Mouse (Mus musculus): Measurements from ENCODE around the gene Micall1. TPM values are rescaled to one million over a fixed set of nuclear protein-coding genes. Genes with fewer than 3 reads are reported as not detected.

Micall1 gene
- total and polyA plus RNA-seq, 3 experiments: 1.7 to 8.9 (median 6.7) TPM

GRCm38 (mm10) chr15:79093083-79093839 lies 15.4 kb upstream of the Micall1 start:
- DNase-seq (ENCODE audit: extremely low read depth): no peak
- no peak overlapping the region for H3K4me3 ChIP-seq (replicated peaks in 1 of 3; ENCODE audit: low read depth in 2 of 3, low read length in 2 of 3, poor library complexity in 1 of 3)
- H3K27me3 ChIP-seq (replicated peaks): no peaks in the 10 kb centered on the region
- TF ChIP-seq CTCF (conservative IDR thresholded peaks at IDR 0.05 in 1 of 2, IDR thresholded peaks at IDR 0.05 in 1 of 2; ENCODE audit: low read depth in 2 of 2, low read length in 2 of 2): peak in 1 of 2 experiments; percentile 48; a peak in 2 of 4 replicates
- TF ChIP-seq SMC3 (IDR thresholded peaks at IDR 0.05; ENCODE audit: low read depth, low read length): no peak
- TF ChIP-seq RAD21 (IDR thresholded peaks at IDR 0.05; ENCODE audit: low read depth, low read length): peak; percentile 15
- TF ChIP-seq USF1 (IDR thresholded peaks at IDR 0.05; ENCODE audit: low read depth, low read length): no peak
- H3K4me2 ChIP-seq (ENCODE audit: insufficient read depth, low read depth, poor library complexity, severe bottlenecking): no peak overlapping the region
- H3K9ac ChIP-seq (ENCODE audit: insufficient read depth, low read depth): no peak overlapping the region
- dilution Hi-C loops (cut with MboI; ENCODE audit: extremely low pct_ligation_motif_present, extremely low pct_unique_long_range_greater_than_20kb, low sequenced_read_pairs): no loop called here
- H3K79me2 ChIP-seq (replicated peaks; ENCODE audit: control insufficient read depth, extremely low read depth, insufficient read depth, poor library complexity, severe bottlenecking): peaks cover 5% of the 10 kb centered on the region; the same call in 1 of the 2 replicates
- H3K27ac ChIP-seq (ENCODE audit: insufficient read depth, low read depth): no peak overlapping the region
- H3K9me3 ChIP-seq (replicated peaks; ENCODE audit: low read length): no peaks in the 10 kb centered on the region
- peaks cover 67 to 86% of the 10 kb centered on the region in 2 experiments for H3K36me3 ChIP-seq (replicated peaks in 1 of 2; ENCODE audit: control insufficient read depth in 1 of 2, insufficient read depth in 1 of 2, low read length in 1 of 2)
- in situ Hi-C loops (cut with MboI; ENCODE audit: low pct_ligation_motif_present, low pct_unique_long_range_greater_than_20kb, low sequenced_read_pairs): no loop called here
- H3K4me1 ChIP-seq (ENCODE audit: control insufficient read depth in 1 of 2, insufficient read depth in 2 of 2): no peaks in the 10 kb centered on the region

- no peak for TF ChIP-seq JUND (conservative IDR thresholded peaks at IDR 0.05; ENCODE audit: low read depth, low read length)
- no peak for TF ChIP-seq ZC3H11A (IDR thresholded peaks at IDR 0.05; ENCODE audit: low read depth, low read length)
- no peak for TF ChIP-seq MEF2A (IDR thresholded peaks at IDR 0.05; ENCODE audit: borderline replicate concordance, low read depth, low read length)
- no peak for TF ChIP-seq E2F4 (IDR thresholded peaks at IDR 0.05; ENCODE audit: insufficient replicate concordance, low read depth, low read length)
- TF ChIP-seq TBP (conservative IDR thresholded peaks at IDR 0.05; ENCODE audit: low read depth, low read length): no peak
- no peak for TF ChIP-seq MAZ (IDR thresholded peaks at IDR 0.05; ENCODE audit: low read depth, low read length)
- no peak for TF ChIP-seq USF1 (IDR thresholded peaks at IDR 0.05; ENCODE audit: low read depth, low read length)
- TF ChIP-seq ZMIZ1 (IDR thresholded peaks at IDR 0.05; ENCODE audit: low read depth, low read length): no peak
- TF ChIP-seq CHD2 (IDR thresholded peaks at IDR 0.05; ENCODE audit: low read length): no peak
- TF ChIP-seq JUN (IDR thresholded peaks at IDR 0.05; ENCODE audit: insufficient read depth, low read depth, low read length): no peak
- TF ChIP-seq RCOR1 (conservative IDR thresholded peaks at IDR 0.05; ENCODE audit: low read depth, low read length): no peak
- Histone ChIP-seq H3K79me2 (replicated peaks; ENCODE audit: control insufficient read depth, extremely low read depth, insufficient read depth, poor library complexity, severe bottlenecking) (peaks cover 2% of the 10 kb centered on the region; the same call in 1 of the 2 replicates), H3K9ac (ENCODE audit: insufficient read depth, low read depth) (no peak overlapping the region), H3K4me3 (replicated peaks in 1 of 3; ENCODE audit: low read depth in 2 of 3, low read length in 2 of 3, poor library complexity in 1 of 3) (no peak overlapping the region), H3K4me2 (ENCODE audit: insufficient read depth, low read depth, poor library complexity, severe bottlenecking) (no peak overlapping the region), H3K27ac (ENCODE audit: insufficient read depth, low read depth) (no peak overlapping the region), H3K4me1 (ENCODE audit: control insufficient read depth in 1 of 2, insufficient read depth in 2 of 2) (no peaks in the 10 kb centered on the region), H3K9me3 (replicated peaks; ENCODE audit: low read length) (no peaks in the 10 kb centered on the region), H3K36me3 (replicated peaks in 1 of 2; ENCODE audit: control insufficient read depth in 1 of 2, insufficient read depth in 1 of 2, low read length in 1 of 2) (peaks cover 48 to 65% of the 10 kb centered on the region in 2 experiments), H3K27me3 (replicated peaks) (no peaks in the 10 kb centered on the region)
- dilution Hi-C loops (cut with MboI; ENCODE audit: extremely low pct_ligation_motif_present, extremely low pct_unique_long_range_greater_than_20kb, low sequenced_read_pairs) (no loop called here), in situ Hi-C loops (cut with MboI; ENCODE audit: low pct_ligation_motif_present, low pct_unique_long_range_greater_than_20kb, low sequenced_read_pairs) (loop anchor here (5.0 kb wide), 1 partner anchor 42 kb away; no protein-coding TSS in a partner anchor)
- DNase-seq (ENCODE audit: extremely low read depth): no peak
Observed at GRCm38 (mm10) chr15:79095483-79095882, 13.2 kb upstream of the Micall1 start.

Data from CH12.LX (cell line).